In the genomic region with DNA sequence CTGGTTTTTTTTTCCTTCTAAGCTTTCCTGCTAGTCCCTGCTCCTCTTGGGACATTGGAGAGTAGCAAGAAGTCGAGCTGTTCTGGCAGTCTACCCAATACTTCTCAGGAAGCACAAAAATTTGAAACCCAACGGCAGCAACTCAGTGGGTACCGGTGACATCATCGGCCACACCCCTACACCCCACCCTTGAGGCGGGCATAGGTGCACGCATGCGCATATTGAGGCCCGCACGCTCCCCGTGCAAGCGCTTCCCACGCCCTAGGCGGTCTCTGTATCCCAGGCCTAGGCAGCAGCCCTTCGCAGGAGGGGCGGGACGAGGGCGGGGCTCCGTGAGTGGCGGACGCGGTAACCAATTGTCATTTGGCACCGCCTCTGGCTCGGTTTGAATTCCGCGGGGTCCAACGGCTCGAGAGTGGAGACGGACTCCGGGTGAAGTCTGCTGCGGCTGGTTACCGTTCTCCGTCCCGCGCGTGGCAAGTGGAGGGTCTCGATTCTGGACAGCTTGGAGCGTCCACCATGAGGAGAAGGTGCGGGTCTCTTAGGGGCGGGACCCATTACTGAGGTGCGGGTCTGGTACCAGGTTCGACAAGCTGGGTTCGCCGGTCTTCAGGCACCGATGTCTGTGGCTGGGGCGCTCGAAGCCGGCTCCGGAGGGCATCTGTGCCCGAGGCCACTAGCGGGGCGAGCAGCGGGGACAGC, we compare ENCODE assay signal across 8 mouse cellular contexts. TPM values are rescaled to one million over a fixed set of nuclear protein-coding genes. Genes with fewer than 3 reads are reported as not detected.
DNase-seq lines count a peak whose midpoint lies in the region; ATAC-seq lines count a peak whose summit lies in the region.

Gene Prc1 (plus strand): TSS at position 389 of the 702 bp plus-strand sequence.

- no peaks in the 10 kb centered on the region for H3K27me3 ChIP-seq in hindbrain, embryonic 12.5 days

- peak within 1 kb of the TSS; percentile 70 for H3K9ac ChIP-seq in hindbrain, embryonic 12.5 days

- peak; percentile 99 for DNase-seq in NIH3T3 (ENCODE audit: low read depth)
- peak; percentile 98 to 99 for DNase-seq in cerebellum, postnatal 10 days
- DNase-seq in frontal cortex, postnatal 10 days (ENCODE audit: low spot score in 2 of 2): peak; percentile 97
- DNase-seq in layer of hippocampus, postnatal 14 days (ENCODE audit: low spot score in 2 of 2): peak; percentile 98 to 99
- peak; percentile 98 for DNase-seq in lung, postnatal 14 days
- DNase-seq in retina, adult 2 months (ENCODE audit: low read depth, low spot score): peak; percentile 87
- DNase-seq in thymus, postnatal 36 days: peak; percentile 99

- H3K4me2 ChIP-seq in hindbrain, embryonic 12.5 days (replicated peaks): peak within 1 kb of the TSS; percentile 75

- peaks cover 18% of the 10 kb centered on the region for H3K36me3 ChIP-seq in hindbrain, embryonic 12.5 days

- WGBS in hindbrain, embryonic 12.5 days: under 1% methylated on average over 52 of the region's 52 CpGs

- no peaks in the 10 kb centered on the region for H3K9me3 ChIP-seq in hindbrain, embryonic 12.5 days (replicated peaks)

- ATAC-seq in hindbrain, embryonic 12.5 days (ENCODE audit: low FRiP score): peak; percentile 99

- H3K4me1 ChIP-seq in hindbrain, embryonic 12.5 days: peaks cover 6% of the 10 kb centered on the region; the same call in 1 of the 2 replicates

- peak within 1 kb of the TSS; percentile 60 for H3K4me3 ChIP-seq in hindbrain, embryonic 12.5 days

- H3K27ac ChIP-seq in hindbrain, embryonic 12.5 days: peak within 1 kb of the TSS; percentile 66

RNA-seq across cellular contexts. Expression of gene Prc1, which starts in this region (rescaled TPM):
- 110 and 117 TPM in 2 replicates for polyA plus RNA-seq in hindbrain, embryonic 12.5 days (2016; fragmentation: Nextera tagmentation; extraction: Ambion mirVana)
- total RNA-seq in layer of hippocampus, postnatal 14 days (2021): 1 to 10 TPM; 2.4 to 4.9 TPM

Comparison
In these comparisons a context has a peak if more than half of its experiments do, and no peak if none do; other contexts are left out.
1. Peak in every context shown above with its lines: DNase-seq, ATAC-seq, H3K4me3 ChIP-seq and H3K27ac ChIP-seq.